Mouse (Mus musculus) embryonic fibroblast, embryonic 13.5 days (primary cell): ENCODE results near the gene Nebl. TPM values are rescaled to one million over a fixed set of nuclear protein-coding genes. Genes with fewer than 3 reads are reported as not detected.
"Not testable (repeated sequence)": the region's sequence is repeated elsewhere in the genome, so short reads cannot be mapped to it uniquely, and the experiment has no call there.

ENCODE experiments used
- H3K27ac ChIP-seq: 2 replicates; pipeline ENCODE4 v1.5.1; 2012; ENCODE audit warnings: low read length, control low read depth, inconsistent platforms; ENCODE audit not compliant: insufficient read depth
- H3K4me1 ChIP-seq: 2 replicates; pipeline ENCODE4 v1.6.1; 2011; ENCODE audit warnings: low read length; ENCODE audit not compliant: control insufficient read depth, insufficient read depth
- H3K4me3 ChIP-seq: 2 replicates; pipeline ENCODE4 v1.5.1; 2011; ENCODE audit warnings: mild to moderate bottlenecking, control low read depth, low read length; ENCODE audit not compliant: insufficient read depth
- CTCF ChIP-seq: IDR thresholded peaks from 2 replicates; pipeline ENCODE4 v1.5.1; 2011; ENCODE audit warnings: mild to moderate bottlenecking, control low read depth, low read length, moderate library complexity, borderline replicate concordance; ENCODE audit not compliant: insufficient read depth
- POLR2A ChIP-seq: IDR thresholded peaks from 2 replicates; pipeline ENCODE4 v1.6.1; 2011; ENCODE audit warnings: low read depth, mild to moderate bottlenecking, control low read depth, low read length, moderate library complexity
- polyA plus RNA-seq: library from polyadenylated mRNA; stranded (reverse); fragments of >200 nt; gene quantifications from 2 replicates; pipeline ENCODE4 v1.2.4, GENCODE M21; 2011; ENCODE audit warnings: low read depth; ENCODE audit not compliant: missing spikeins, insufficient read length

Nebl gene
- polyA plus RNA-seq, 1 experiment: 1.2 TPM

DNA sequence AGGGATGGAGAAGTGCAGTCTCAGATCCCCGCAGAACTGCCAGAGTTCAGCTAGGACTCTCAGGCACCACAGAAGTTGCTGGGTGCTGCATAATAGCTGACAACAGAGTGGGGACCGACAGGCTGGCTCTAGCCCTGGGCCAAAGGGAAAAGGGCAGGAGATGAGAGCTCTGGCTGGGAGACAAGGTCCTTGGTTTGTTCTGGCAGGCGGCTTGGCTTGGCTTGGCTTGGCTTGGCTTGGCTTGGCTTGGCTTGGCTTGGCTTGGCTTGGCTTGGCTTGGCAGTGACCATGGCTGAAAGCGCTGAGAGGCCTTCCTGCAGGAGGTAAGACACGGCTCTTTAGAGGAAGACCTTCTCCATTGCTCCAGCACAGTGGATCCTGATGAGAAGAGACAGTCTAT, 395.8 kb downstream of the Nebl start:
- H3K4me3 ChIP-seq: no peak overlapping the region
- no peaks in the 10 kb centered on the region for H3K4me1 ChIP-seq
- TF ChIP-seq POLR2A: no peak
- TF ChIP-seq CTCF: no peak
- no peak overlapping the region for H3K27ac ChIP-seq

DNA sequence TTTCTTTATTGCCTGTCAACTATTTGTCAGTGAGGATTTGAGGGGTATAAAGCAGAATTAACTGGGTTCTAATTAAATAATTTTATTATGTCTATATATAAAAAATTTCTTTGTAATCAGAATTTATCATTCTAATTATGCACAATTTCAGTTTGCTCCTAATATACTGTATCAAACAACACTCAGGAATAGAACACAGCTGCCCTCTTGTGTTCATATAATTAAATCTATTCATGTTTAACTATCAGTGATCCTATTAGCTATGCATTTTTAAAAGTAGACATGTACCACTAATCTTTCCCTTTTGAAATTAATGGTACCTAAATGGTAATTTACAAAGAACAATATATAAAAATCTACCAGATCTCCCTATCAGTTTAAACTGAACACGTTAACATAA, 404.7 kb downstream of the Nebl start:
- Histone ChIP-seq H3K27ac (no peak overlapping the region), H3K4me1 (no peaks in the 10 kb centered on the region), H3K4me3 (no peak overlapping the region)
- TF ChIP-seq POLR2A (no peak), CTCF (no peak)

DNA sequence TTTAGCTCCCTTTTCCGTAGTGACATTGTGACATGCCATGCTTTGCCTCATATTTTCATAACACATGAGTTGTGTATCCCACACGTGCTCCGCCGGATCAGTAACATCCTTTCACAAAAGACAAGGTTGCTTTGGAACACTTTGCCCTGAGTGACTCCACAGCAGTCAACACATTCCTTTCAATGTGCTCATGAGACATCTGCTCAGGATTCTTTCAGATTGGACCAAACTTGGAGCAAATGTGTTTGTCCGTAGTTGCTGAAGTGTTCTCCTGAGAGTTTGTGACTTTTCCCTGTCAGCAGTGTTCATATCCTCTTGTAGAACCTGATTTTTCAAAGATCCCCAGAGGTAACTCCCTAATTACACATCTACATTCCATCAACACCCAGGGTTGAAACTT, 414.4 kb downstream of the Nebl start:
- no peak for TF ChIP-seq POLR2A
- TF ChIP-seq CTCF: no peak
- H3K4me1 ChIP-seq: 0 out of 2 replicates have a peak, but pooled peaks cover 2% of the 10 kb centered on the region
- no peak overlapping the region for H3K4me3 ChIP-seq
- peak overlapping the region; percentile 28; the same call in 1 of the 2 replicates for H3K27ac ChIP-seq

DNA sequence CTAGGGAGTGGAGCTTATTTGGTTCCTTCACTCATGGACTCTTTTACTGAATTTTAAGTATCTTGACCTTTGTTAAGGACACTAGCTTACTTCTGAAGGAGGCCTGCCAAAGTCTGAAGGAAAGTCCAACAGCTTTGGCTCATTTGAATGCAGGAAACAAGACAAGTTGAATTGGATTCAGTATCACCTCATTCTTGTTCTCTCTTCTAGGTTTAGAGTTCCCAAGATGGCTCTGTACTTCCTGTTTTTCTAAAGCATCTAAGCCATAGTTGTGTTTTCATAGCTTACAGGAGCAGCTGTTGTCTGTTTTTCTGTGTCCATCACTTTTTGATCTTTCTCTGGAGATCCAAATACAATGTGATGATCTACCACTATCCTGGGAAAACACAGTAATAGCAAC, 429.9 kb downstream of the Nebl start:
- TF ChIP-seq POLR2A: no peak
- no peak for TF ChIP-seq CTCF
- no peak overlapping the region for H3K27ac ChIP-seq
- H3K4me1 ChIP-seq: peaks cover 2% of the 10 kb centered on the region; the same call in 1 of the 2 replicates
- no peak overlapping the region for H3K4me3 ChIP-seq

DNA sequence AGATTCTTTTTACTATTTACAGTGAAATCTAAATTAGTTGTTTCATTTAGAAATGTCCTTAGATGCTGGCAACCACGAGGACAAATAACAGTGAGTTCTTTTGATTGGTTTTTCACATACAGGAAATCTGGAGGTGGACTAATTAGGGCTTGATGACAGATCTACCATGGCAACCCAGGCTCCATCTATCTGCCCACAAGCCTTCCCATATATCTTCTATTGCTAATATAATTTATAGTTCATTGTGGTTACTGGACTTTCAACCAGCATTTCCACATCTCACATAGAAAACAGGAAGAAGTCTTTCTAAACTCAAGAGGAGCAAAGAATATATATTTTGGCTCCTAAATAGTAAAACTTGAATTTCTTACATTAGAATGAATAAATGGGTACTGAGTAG, 433.8 kb downstream of the Nebl start:
- TF ChIP-seq CTCF (no peak), POLR2A (no peak)
- H3K4me1 ChIP-seq: peaks cover 2% of the 10 kb centered on the region; the same call in 1 of the 2 replicates
- no peak overlapping the region for H3K4me3 ChIP-seq
- no peak overlapping the region for H3K27ac ChIP-seq

DNA sequence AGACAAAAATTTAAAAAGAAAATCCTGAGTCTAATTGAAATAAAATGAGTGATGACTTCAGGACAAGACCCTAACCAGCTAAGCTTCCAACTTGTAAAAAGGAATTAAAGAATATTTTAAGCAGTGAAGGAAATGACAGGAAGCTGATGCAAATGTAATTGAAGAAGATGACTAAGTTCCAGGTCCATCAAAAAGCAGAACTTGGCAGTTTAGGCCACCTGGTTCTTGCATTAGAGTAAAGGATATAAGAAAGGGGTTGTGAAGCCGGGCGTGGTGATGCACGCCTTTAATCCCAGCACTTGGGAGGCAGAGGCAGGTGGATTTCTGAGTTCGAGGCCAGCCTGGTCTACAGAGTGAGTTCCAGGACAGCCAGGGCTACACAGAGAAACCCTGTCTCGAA, 436.0 kb downstream of the Nebl start:
- H3K4me1 ChIP-seq, H3K4me3 ChIP-seq, H3K27ac ChIP-seq: not testable (repeated sequence)
